Mouse (Mus musculus): ENCODE data around the gene Nkapl. TPM values are rescaled to one million over a fixed set of nuclear protein-coding genes. Genes with fewer than 3 reads are reported as not detected.
"Not testable (repeated sequence)": the region's sequence is repeated elsewhere in the genome, so short reads cannot be mapped to it uniquely, and the experiment has no call there.

Gene Nkapl
- polyA plus RNA-seq (2016; fragmentation: Nextera tagmentation; extraction: Ambion mirVana), result 3.1 and 3.3 TPM in 2 replicates

- H3K9me3 ChIP-seq, result no peaks in the 10 kb centered on the region
- peak; percentile 99 for ATAC-seq (ENCODE audit: low FRiP score)
- peak within 1 kb of the TSS; percentile 69 for H3K4me2 ChIP-seq
- 1% methylated on average over 54 of the region's 54 CpGs for WGBS
- H3K36me3 ChIP-seq (replicated peaks), result no peaks in the 10 kb centered on the region
- peak within 1 kb of the TSS; percentile 55 for H3K4me3 ChIP-seq (replicated peaks)
- peak within 1 kb of the TSS; percentile 43; the same call in 1 of the 2 replicates for H3K27ac ChIP-seq
- H3K27me3 ChIP-seq, result peaks cover 15% of the 10 kb centered on the region
- H3K4me1 ChIP-seq, result 0 out of 2 replicates have a peak, but pooled peaks cover 3% of the 10 kb centered on the region
- H3K9ac ChIP-seq, result peak within 1 kb of the TSS; percentile 65
These were observed at the start of gene Nkapl for GRCm38 (mm10) chr13:21468061-21469019. TSS of gene Nkapl (minus strand) at chr13:21468509.

GRCm38 (mm10) chr13:21506221-21506649 is 37.9 kb upstream of the Nkapl start:
- Histone ChIP-seq H3K4me2 (peak overlapping the region; percentile 53), H3K27me3 (no peaks in the 10 kb centered on the region), H3K36me3 (replicated peaks) (no peaks in the 10 kb centered on the region), H3K4me1 (0 out of 2 replicates have a peak, but pooled peaks cover 3% of the 10 kb centered on the region), H3K4me3 (replicated peaks) (peak overlapping the region; percentile 65), H3K9ac (peak overlapping the region; percentile 61), H3K9me3 (no peaks in the 10 kb centered on the region), H3K27ac (peak overlapping the region; percentile 81)
- ATAC-seq (ENCODE audit: low FRiP score), result peak; percentile 98
- under 1% methylated on average over 21 of the region's 21 CpGs for WGBS

GRCm38 (mm10) chr13:21502296-21502695 is 34.0 kb upstream of the Nkapl start:
- H3K27me3 ChIP-seq, result no peaks in the 10 kb centered on the region
- H3K4me3 ChIP-seq (replicated peaks), result no peak overlapping the region
- 0 out of 2 replicates have a peak, but pooled peaks cover 3% of the 10 kb centered on the region for H3K4me1 ChIP-seq
- H3K36me3 ChIP-seq (replicated peaks), result no peaks in the 10 kb centered on the region
- no peaks in the 10 kb centered on the region for H3K9me3 ChIP-seq
- ATAC-seq (ENCODE audit: low FRiP score), result no peak
- 89% methylated on average over 5 of the region's 5 CpGs for whole genome bisulfite sequencing
- H3K9ac ChIP-seq, result no peak overlapping the region
- H3K4me2 ChIP-seq, result no peak overlapping the region
- no peak overlapping the region for H3K27ac ChIP-seq

- H3K27me3 ChIP-seq; H3K36me3 ChIP-seq (replicated peaks); H3K4me3 ChIP-seq (replicated peaks); ATAC-seq (ENCODE audit: low FRiP score); H3K27ac ChIP-seq; H3K4me1 ChIP-seq; H3K4me2 ChIP-seq; H3K9ac ChIP-seq; H3K9me3 ChIP-seq: not testable (repeated sequence)
- 92% methylated on average over 17 of the region's 17 CpGs for WGBS
These were observed 32.9 kb upstream of the Nkapl start, which contains the start of gene Gm11273 for GRCm38 (mm10) chr13:21501182-21501581. TSS of gene Gm11273 (minus strand) at chr13:21501418.

GRCm38 (mm10) chr13:21495080-21495479 is 26.8 kb upstream of the Nkapl start, which contains the start of gene AK157302:
TSS of gene AK157302 (plus strand) at chr13:21495223.
- Histone ChIP-seq H3K27me3 (no peaks in the 10 kb centered on the region), H3K9ac (no peak within 1 kb of the TSS), H3K4me1 (no peaks in the 10 kb centered on the region), H3K4me3 (replicated peaks) (no peak within 1 kb of the TSS), H3K9me3 (no peaks in the 10 kb centered on the region), H3K27ac (no peak within 1 kb of the TSS), H3K36me3 (replicated peaks) (no peaks in the 10 kb centered on the region), H3K4me2 (no peak within 1 kb of the TSS)
- ATAC-seq (ENCODE audit: low FRiP score), result no peak
- WGBS, result 96% methylated on average over 21 of the region's 21 CpGs

GRCm38 (mm10) chr13:21492847-21493246 is 24.5 kb upstream of the Nkapl start:
- Histone ChIP-seq H3K4me3 (replicated peaks) (no peak overlapping the region), H3K4me2 (no peak overlapping the region), H3K36me3 (replicated peaks) (no peaks in the 10 kb centered on the region), H3K9me3 (no peaks in the 10 kb centered on the region), H3K4me1 (no peaks in the 10 kb centered on the region), H3K27me3 (no peaks in the 10 kb centered on the region), H3K27ac (no peak overlapping the region), H3K9ac (no peak overlapping the region)
- 92% methylated on average over 5 of the region's 5 CpGs for WGBS
- ATAC-seq (ENCODE audit: low FRiP score), result no peak

GRCm38 (mm10) chr13:21486881-21487280 is 18.6 kb upstream of the Nkapl start:
- Histone ChIP-seq H3K4me3 (replicated peaks) (no peak overlapping the region), H3K9me3 (no peaks in the 10 kb centered on the region), H3K4me2 (no peak overlapping the region), H3K9ac (no peak overlapping the region), H3K27ac (no peak overlapping the region), H3K27me3 (no peaks in the 10 kb centered on the region), H3K4me1 (no peaks in the 10 kb centered on the region), H3K36me3 (replicated peaks) (peaks cover 23% of the 10 kb centered on the region)
- WGBS, result 94% methylated on average over 1 of the region's 1 CpGs
- no peak for ATAC-seq (ENCODE audit: low FRiP score)

- peak; percentile 89 for ATAC-seq (ENCODE audit: low FRiP score)
- H3K36me3 ChIP-seq (replicated peaks); H3K27me3 ChIP-seq; H3K9me3 ChIP-seq; H3K4me1 ChIP-seq: not testable (repeated sequence)
- Histone ChIP-seq H3K27ac (peak within 1 kb of the TSS; percentile 70; the same call in 1 of the 2 replicates), H3K9ac (peak within 1 kb of the TSS; percentile 74), H3K4me2 (peak within 1 kb of the TSS; percentile 69), H3K4me3 (replicated peaks) (peak within 1 kb of the TSS; percentile 54)
- WGBS, result 4% methylated on average over 29 of the region's 31 CpGs
These were observed 10.7 kb upstream of the Nkapl start, which contains the start of the genes Zkscan4 and Gm10065 for GRCm38 (mm10) chr13:21478759-21479670. TSS of gene Zkscan4 (plus strand) at chr13:21478907. TSS of gene Gm10065 (minus strand) at chr13:21479441.

- Histone ChIP-seq H3K9me3 (no peaks in the 10 kb centered on the region), H3K36me3 (replicated peaks) (no peaks in the 10 kb centered on the region), H3K27ac (no peak overlapping the region), H3K4me3 (replicated peaks) (no peak overlapping the region), H3K27me3 (peaks cover 11% of the 10 kb centered on the region), H3K9ac (no peak overlapping the region), H3K4me1 (0 out of 2 replicates have a peak, but pooled peaks cover 3% of the 10 kb centered on the region), H3K4me2 (no peak overlapping the region)
- WGBS, result 28% methylated on average over 4 of the region's 4 CpGs
- no peak for ATAC-seq (ENCODE audit: low FRiP score)
These were observed 4.1 kb upstream of the Nkapl start for GRCm38 (mm10) chr13:21472427-21472826.

GRCm38 (mm10) chr13:21469097-21469496 is 788 bp upstream of the Nkapl start:
- 17% methylated on average over 9 of the region's 9 CpGs for WGBS
- Histone ChIP-seq H3K36me3 (replicated peaks) (no peaks in the 10 kb centered on the region), H3K27ac (no peak overlapping the region), H3K4me3 (replicated peaks) (no peak overlapping the region), H3K4me2 (peak overlapping the region; percentile 69), H3K27me3 (peaks cover 15% of the 10 kb centered on the region), H3K9ac (no peak overlapping the region), H3K4me1 (0 out of 2 replicates have a peak, but pooled peaks cover 3% of the 10 kb centered on the region), H3K9me3 (no peaks in the 10 kb centered on the region)
- no peak for ATAC-seq (ENCODE audit: low FRiP score)

- H3K27me3 ChIP-seq, result peaks cover 15% of the 10 kb centered on the region
- no peak overlapping the region for H3K9ac ChIP-seq
- no peak overlapping the region for H3K4me3 ChIP-seq (replicated peaks)
- no peak overlapping the region for H3K4me2 ChIP-seq
- H3K27ac ChIP-seq, result no peak overlapping the region
- 87% methylated on average over 10 of the region's 10 CpGs for WGBS
- no peak for ATAC-seq (ENCODE audit: low FRiP score)
- no peaks in the 10 kb centered on the region for H3K9me3 ChIP-seq
- H3K36me3 ChIP-seq (replicated peaks), result no peaks in the 10 kb centered on the region
- 0 out of 2 replicates have a peak, but pooled peaks cover 3% of the 10 kb centered on the region for H3K4me1 ChIP-seq
These were observed 973 bp downstream of the Nkapl start for GRCm38 (mm10) chr13:21467336-21467735.

Measured in forebrain, embryonic 12.5 days (tissue).